In genomic region chr2:44554716-44555115, GRCm38 (mm10) we compare ENCODE assay signal across 31 mouse cellular contexts.
A peak's percentile ranks its signal among the peaks of the same experiment; 100 is the strongest.
DNase-seq lines count a peak whose midpoint lies in the region; ATAC-seq and TF ChIP-seq lines count a peak whose summit lies in the region.
"Had no signal": no experiment of that assay in that cellular context is flagged by ENCODE, and none has a peak within 500 bp of the region (broad histone marks: within the 10 kb centered on the region; RNA-seq: fewer than 3 reads in every experiment).

No protein-coding gene starts in this region.

- TF ChIP-seq CTCF in intestine, postnatal 0 days (IDR thresholded peaks at IDR 0.05; ENCODE audit: low read depth) = no peak
- TF ChIP-seq CTCF in kidney, postnatal 0 days (IDR thresholded peaks at IDR 0.05; ENCODE audit: low read depth) = no peak

- H3K27ac ChIP-seq in intestine, embryonic 14.5 days (ENCODE audit: low read depth) = peak overlapping the region; percentile 60; the same call in 1 of the 2 replicates
- no peak overlapping the region for H3K27ac ChIP-seq in intestine, postnatal 0 days (ENCODE audit: low read depth, low read length)
- H3K27ac ChIP-seq in kidney, postnatal 0 days = no peak overlapping the region
- H3K27ac ChIP-seq in lung, embryonic 16.5 days (ENCODE audit: low read length) = peak overlapping the region; percentile 72
- H3K27ac ChIP-seq in intestine, embryonic 16.5 days (ENCODE audit: low read length) = no peak overlapping the region
- H3K27ac ChIP-seq: embryonic facial prominence, embryonic 10.5 days; embryonic facial prominence, embryonic 13.5 days; forebrain, embryonic 12.5 days; forebrain, embryonic 15.5 days; heart, adult 2 months; heart, embryonic 10.5 days; heart, embryonic 13.5 days; hindbrain, embryonic 12.5 days; hindbrain, embryonic 15.5 days had no signal

- H3K4me3 ChIP-seq in intestine, embryonic 14.5 days (ENCODE audit: low read depth, low read length) = no peak overlapping the region
- H3K4me3 ChIP-seq in intestine, postnatal 0 days (ENCODE audit: low read depth, low read length) = no peak overlapping the region
- H3K4me3 ChIP-seq in kidney, postnatal 0 days (replicated peaks; ENCODE audit: low read depth, low read length) = no peak overlapping the region
- no peak overlapping the region for H3K4me3 ChIP-seq in lung, embryonic 16.5 days (ENCODE audit: low read length)
- no peak overlapping the region for H3K4me3 ChIP-seq in intestine, embryonic 16.5 days (ENCODE audit: low read length)
- H3K4me3 ChIP-seq: embryonic facial prominence, embryonic 10.5 days; embryonic facial prominence, embryonic 13.5 days; erythroblast, embryonic 14.5 days; forebrain, embryonic 12.5 days; forebrain, embryonic 15.5 days; heart, adult 2 months; heart, embryonic 10.5 days; heart, embryonic 13.5 days; hindbrain, embryonic 12.5 days; hindbrain, embryonic 15.5 days had no signal

- peaks cover 14% of the 10 kb centered on the region; the same call in 1 of the 2 replicates for H3K4me1 ChIP-seq in intestine, embryonic 14.5 days (replicated peaks; ENCODE audit: control insufficient read depth, insufficient read depth, low read length)
- no peaks in the 10 kb centered on the region for H3K4me1 ChIP-seq in intestine, postnatal 0 days (replicated peaks; ENCODE audit: control insufficient read depth, insufficient read depth, low read length)
- H3K4me1 ChIP-seq in kidney, postnatal 0 days (replicated peaks; ENCODE audit: insufficient read depth, low read length) = no peaks in the 10 kb centered on the region; the same call in 1 of the 2 replicates
- H3K4me1 ChIP-seq in lung, embryonic 16.5 days (replicated peaks; ENCODE audit: control insufficient read depth, insufficient read depth, low read length) = peaks cover 4% of the 10 kb centered on the region; the same call in 1 of the 2 replicates
- peaks cover 5% of the 10 kb centered on the region for H3K4me1 ChIP-seq in intestine, embryonic 16.5 days (ENCODE audit: control insufficient read depth, insufficient read depth, low read length)

- no peaks in the 10 kb centered on the region for H3K9me3 ChIP-seq in intestine, embryonic 14.5 days (ENCODE audit: control insufficient read depth, low read length)
- no peaks in the 10 kb centered on the region for H3K9me3 ChIP-seq in intestine, postnatal 0 days (ENCODE audit: control insufficient read depth)
- H3K9me3 ChIP-seq in kidney, postnatal 0 days (replicated peaks; ENCODE audit: low read length) = no peaks in the 10 kb centered on the region
- H3K9me3 ChIP-seq in lung, embryonic 16.5 days (ENCODE audit: control insufficient read depth, low read length) = no peaks in the 10 kb centered on the region
- no peaks in the 10 kb centered on the region for H3K9me3 ChIP-seq in intestine, embryonic 16.5 days (ENCODE audit: control insufficient read depth, low read length)
- H3K9me3 ChIP-seq: embryonic facial prominence, embryonic 10.5 days; embryonic facial prominence, embryonic 13.5 days; forebrain, embryonic 12.5 days; forebrain, embryonic 15.5 days; G1E; heart, embryonic 10.5 days; heart, embryonic 13.5 days; hindbrain, embryonic 12.5 days; hindbrain, embryonic 15.5 days had no signal

- ATAC-seq in intestine, embryonic 14.5 days (replicated peaks; ENCODE audit: low FRiP score, low TSS enrichment, low read depth) = no peak
- no peak for ATAC-seq in intestine, postnatal 0 days
- no peak for ATAC-seq in kidney, postnatal 0 days (replicated peaks; ENCODE audit: low FRiP score, low read depth)
- ATAC-seq in lung, embryonic 16.5 days (ENCODE audit: low read depth) = no peak
- peak; percentile 18; the same call in 1 of the 2 replicates for ATAC-seq in intestine, embryonic 16.5 days
- ATAC-seq: forebrain, embryonic 15.5 days; Patski had no signal

- no peak for DNase-seq in intestine, embryonic 14.5 days (ENCODE audit: low spot score)
- DNase-seq in kidney, postnatal 0 days (ENCODE audit: low spot score) = peak; percentile 73
- DNase-seq in kidney, postnatal 14 days = no peak
- DNase-seq in lung, adult 18-20 months = no peak
- DNase-seq in left cerebral cortex, postnatal 10 days (ENCODE audit: extremely low spot score in 1 of 2, low spot score in 2 of 2) = no peak
- DNase-seq: adrenal gland, adult 2 months; adrenal gland, postnatal 14 days; B cell, adult 2 months; cerebellum, adult 11 months; cerebellum, adult 2 months; cerebellum, postnatal 10 days; cerebellum, postnatal 36 days; embryo, embryonic 11 days; gastrocnemius, postnatal 25 days; heart, adult 2 months; heart, postnatal 14 days had no signal

- peaks cover 6% of the 10 kb centered on the region for H3K27me3 ChIP-seq in intestine, embryonic 14.5 days (replicated peaks; ENCODE audit: control insufficient read depth, insufficient read depth, low read length)
- no peaks in the 10 kb centered on the region for H3K27me3 ChIP-seq in intestine, postnatal 0 days (replicated peaks; ENCODE audit: control insufficient read depth, insufficient read depth, low read length)
- no peaks in the 10 kb centered on the region for H3K27me3 ChIP-seq in kidney, postnatal 0 days (ENCODE audit: insufficient read depth, low read length)
- no peaks in the 10 kb centered on the region for H3K27me3 ChIP-seq in lung, embryonic 16.5 days (ENCODE audit: control insufficient read depth, insufficient read depth, low read depth, low read length)
- no peaks in the 10 kb centered on the region for H3K27me3 ChIP-seq in intestine, embryonic 16.5 days (replicated peaks; ENCODE audit: control insufficient read depth, insufficient read depth, low read length)
- H3K27me3 ChIP-seq: CH12.LX; embryonic facial prominence, embryonic 13.5 days; forebrain, embryonic 15.5 days; hindbrain, embryonic 12.5 days; hindbrain, embryonic 15.5 days; Patski had no signal

- intact Hi-C loops in left cerebral cortex, postnatal 10 days (cut with DNase I) = no loop called here

- no peaks in the 10 kb centered on the region for H3K36me3 ChIP-seq in intestine, embryonic 14.5 days (ENCODE audit: control insufficient read depth, insufficient read depth, low read length)
- H3K36me3 ChIP-seq in intestine, postnatal 0 days (ENCODE audit: control insufficient read depth, insufficient read depth) = no peaks in the 10 kb centered on the region
- no peaks in the 10 kb centered on the region for H3K36me3 ChIP-seq in kidney, postnatal 0 days (ENCODE audit: insufficient read depth, low read length)
- no peaks in the 10 kb centered on the region for H3K36me3 ChIP-seq in lung, embryonic 16.5 days (ENCODE audit: control insufficient read depth, insufficient read depth, low read length)
- H3K36me3 ChIP-seq in intestine, embryonic 16.5 days (ENCODE audit: control insufficient read depth, insufficient read depth, low read length) = no peaks in the 10 kb centered on the region
- H3K36me3 ChIP-seq: embryonic facial prominence, embryonic 10.5 days; embryonic facial prominence, embryonic 13.5 days; forebrain, embryonic 12.5 days; forebrain, embryonic 15.5 days; G1E; heart, embryonic 10.5 days; heart, embryonic 13.5 days; hindbrain, embryonic 12.5 days; hindbrain, embryonic 15.5 days had no signal

- H3K9ac ChIP-seq in intestine, embryonic 14.5 days (ENCODE audit: low read length) = no peak overlapping the region
- no peak overlapping the region for H3K9ac ChIP-seq in intestine, postnatal 0 days (ENCODE audit: low read depth, low read length)
- no peak overlapping the region for H3K9ac ChIP-seq in kidney, postnatal 0 days (ENCODE audit: low read depth, low read length)
- no peak overlapping the region for H3K9ac ChIP-seq in lung, embryonic 16.5 days (ENCODE audit: low read length)
- H3K9ac ChIP-seq in intestine, embryonic 16.5 days (ENCODE audit: low read depth, low read length) = no peak overlapping the region
- H3K9ac ChIP-seq: embryonic facial prominence, embryonic 13.5 days; forebrain, embryonic 12.5 days; forebrain, embryonic 15.5 days; heart, embryonic 13.5 days; hindbrain, embryonic 12.5 days; hindbrain, embryonic 15.5 days had no signal

- no peak overlapping the region for H3K4me2 ChIP-seq in intestine, embryonic 14.5 days (ENCODE audit: low read length)
- H3K4me2 ChIP-seq in intestine, postnatal 0 days (replicated peaks; ENCODE audit: low read depth) = no peak overlapping the region
- H3K4me2 ChIP-seq in kidney, postnatal 0 days (ENCODE audit: low read length) = no peak overlapping the region
- H3K4me2 ChIP-seq in lung, embryonic 16.5 days (ENCODE audit: low read depth, low read length) = no peak overlapping the region
- H3K4me2 ChIP-seq in intestine, embryonic 16.5 days (ENCODE audit: low read depth, low read length) = no peak overlapping the region
- H3K4me2 ChIP-seq: embryonic facial prominence, embryonic 13.5 days; forebrain, embryonic 12.5 days; forebrain, embryonic 15.5 days; heart, embryonic 13.5 days; hindbrain, embryonic 12.5 days; hindbrain, embryonic 15.5 days had no signal

- WGBS in intestine, embryonic 14.5 days = 51% methylated on average over 3 of the region's 3 CpGs
- WGBS in intestine, postnatal 0 days = 45% methylated on average over 3 of the region's 3 CpGs
- 61% methylated on average over 3 of the region's 3 CpGs for WGBS in kidney, postnatal 0 days
- 46% methylated on average over 3 of the region's 3 CpGs for WGBS in lung, embryonic 16.5 days
- WGBS in intestine, embryonic 16.5 days = 41% methylated on average over 3 of the region's 3 CpGs

Comparison
In these comparisons a context has a peak if more than half of its experiments do, and no peak if none do; other contexts are left out.
1. H3K27ac ChIP-seq: peak in intestine, embryonic 14.5 days (single experiment) and lung, embryonic 16.5 days (single experiment); none in intestine, postnatal 0 days (single experiment), kidney, postnatal 0 days (single experiment) and intestine, embryonic 16.5 days (single experiment).